Mouse (Mus musculus) megakaryocyte-erythroid progenitor cell, adult 5-6 weeks (primary cell): ENCODE measurements around the gene Lamc2. TPM values are rescaled to one million over a fixed set of nuclear protein-coding genes. Genes with fewer than 3 reads are reported as not detected.

ENCODE experiments used
- ATAC-seq: replicated peaks from 2 replicates; pipeline ENCODE4 v1.8.0; 2016; ENCODE audit warnings: mild to moderate bottlenecking, inconsistent platforms; ENCODE audit not compliant: severe bottlenecking, poor library complexity, low FRiP score, low TSS enrichment
- total RNA-seq, 2 experiments: library from RNA; stranded (forward) in 1 of 2; stranded (reverse) in 1 of 2; fragments of 200-1000, 215-1000 nt in 1 of 2; fragments of >200 nt in 1 of 2; fragmentation: Nextera tagmentation in 1 of 2; gene quantifications; 2 replicates each; pipeline ENCODE4 v1.2.3; 2014 to 2017

Lamc2 gene
- total RNA-seq (2014; fragmentation: Nextera tagmentation) (not detected in 2 replicates), total RNA-seq (2017) (not detected in 2 replicates)

- ATAC-seq, result no peak
Observed at GRCm38 (mm10) chr1:153185828-153186803, at the start of gene Lamc2. Gene Lamc2, minus strand, starts transcription at chr1:153186447.

- ATAC-seq, result no peak
Observed at GRCm38 (mm10) chr1:153235576-153235975, 49.3 kb upstream of the Lamc2 start.

GRCm38 (mm10) chr1:153231681-153232080 lies 45.4 kb upstream of the Lamc2 start:
- no peak for ATAC-seq

GRCm38 (mm10) chr1:153227916-153228315 lies 41.7 kb upstream of the Lamc2 start:
- no peak for ATAC-seq

GRCm38 (mm10) chr1:153227096-153227495 lies 40.8 kb upstream of the Lamc2 start:
- ATAC-seq, result no peak

GRCm38 (mm10) chr1:153225786-153226725 lies 39.8 kb upstream of the Lamc2 start:
- no peak for ATAC-seq

- no peak for ATAC-seq
Observed at GRCm38 (mm10) chr1:153224331-153224730, 38.1 kb upstream of the Lamc2 start.

- ATAC-seq, result no peak
Observed at GRCm38 (mm10) chr1:153219376-153219775, 33.1 kb upstream of the Lamc2 start.

- ATAC-seq, result no peak
Observed at GRCm38 (mm10) chr1:153216516-153216915, 30.3 kb upstream of the Lamc2 start.

GRCm38 (mm10) chr1:153215676-153216075 lies 29.4 kb upstream of the Lamc2 start:
- ATAC-seq, result no peak

- ATAC-seq, result no peak
Observed at GRCm38 (mm10) chr1:153210992-153211391, 24.7 kb upstream of the Lamc2 start.

GRCm38 (mm10) chr1:153210198-153210597 lies 24.0 kb upstream of the Lamc2 start:
- no peak for ATAC-seq

- ATAC-seq, result no peak
Observed at GRCm38 (mm10) chr1:153202195-153202594, 15.9 kb upstream of the Lamc2 start.

GRCm38 (mm10) chr1:153201448-153201847 lies 15.2 kb upstream of the Lamc2 start:
- ATAC-seq, result no peak

- no peak for ATAC-seq
Observed at GRCm38 (mm10) chr1:153197316-153197850, 11.1 kb upstream of the Lamc2 start.

GRCm38 (mm10) chr1:153192945-153193344 lies 6.7 kb upstream of the Lamc2 start:
- ATAC-seq, result no peak

- no peak for ATAC-seq
Observed at GRCm38 (mm10) chr1:153192379-153192778, 6.1 kb upstream of the Lamc2 start.

GRCm38 (mm10) chr1:153191943-153192329 lies 5.7 kb upstream of the Lamc2 start:
- no peak for ATAC-seq

GRCm38 (mm10) chr1:153191237-153191942 lies 5.1 kb upstream of the Lamc2 start:
- ATAC-seq, result no peak
